Mouse (Mus musculus) MEL (cell line): Measurements from ENCODE around the gene Mmel1. TPM values are rescaled to one million over a fixed set of nuclear protein-coding genes. Genes with fewer than 3 reads are reported as not detected.

ENCODE experiments used
- DNase-seq: peaks from one replicate; pipeline ENCODE4 v3.0.0; 2011; ENCODE audit warnings: low read depth, low spot score
- H3K27ac ChIP-seq: 2 replicates; pipeline ENCODE4 v1.5.1; 2012; ENCODE audit warnings: low read depth, mild to moderate bottlenecking, control low read depth, low read length, moderate library complexity; ENCODE audit not compliant: control insufficient read depth
- H3K27me3 ChIP-seq, 2 experiments: fragments of 150-350 bp in 1 of 2; sonication (generic) in 1 of 2; 2 replicates each; pipeline ENCODE4 v1.6.1; 2012; ENCODE audit warnings: low read length in 2 of 2, mild to moderate bottlenecking in 2 of 2, improper control_type of control experiment in 1 of 2, moderate library complexity in 1 of 2; ENCODE audit not compliant: insufficient read depth in 2 of 2, control insufficient read depth in 1 of 2
- H3K36me3 ChIP-seq, 2 experiments: 2 replicates each; pipeline ENCODE4 v1.6.1; 2012 to 2014; ENCODE audit warnings: low read length in 2 of 2, improper control_type of control experiment in 1 of 2, inconsistent platforms in 1 of 2, mild to moderate bottlenecking in 1 of 2; ENCODE audit not compliant: insufficient read depth in 2 of 2, control insufficient read depth in 1 of 2
- H3K4me1 ChIP-seq, 2 experiments: fragments of 150-350 bp in 1 of 2; sonication (generic) in 1 of 2; 2 replicates each; pipeline ENCODE4 v1.6.1; 2012; ENCODE audit warnings: low read length in 2 of 2, improper control_type of control experiment in 1 of 2, mild to moderate bottlenecking in 1 of 2; ENCODE audit not compliant: insufficient read depth in 2 of 2, control insufficient read depth in 1 of 2
- H3K4me3 ChIP-seq, 2 experiments: fragments of 150-350 bp in 1 of 2; sonication (generic) in 1 of 2; 2 replicates each; pipeline ENCODE4 v1.5.1; 2012; ENCODE audit warnings: low read depth in 2 of 2, low read length in 2 of 2, mild to moderate bottlenecking in 2 of 2, moderate library complexity in 2 of 2, control low read depth in 1 of 2, improper control_type of control experiment in 1 of 2; ENCODE audit not compliant: control insufficient read depth in 1 of 2, insufficient read depth in 1 of 2
- H3K79me2 ChIP-seq: 2 replicates; pipeline ENCODE4 v1.6.1; 2012; ENCODE audit warnings: mild to moderate bottlenecking, low read length, moderate library complexity; ENCODE audit not compliant: control insufficient read depth, poor library complexity, insufficient read depth
- H3K9ac ChIP-seq: 2 replicates; pipeline ENCODE4 v1.6.1; 2012; ENCODE audit warnings: low read depth, mild to moderate bottlenecking, control low read depth, low read length, moderate library complexity; ENCODE audit not compliant: control insufficient read depth, poor library complexity, severe bottlenecking
- H3K9me3 ChIP-seq: fragments of 150-350 bp; sonication (generic); replicated peaks from 2 replicates; pipeline ENCODE4 v1.6.1; 2012; ENCODE audit warnings: mild to moderate bottlenecking, low read length, improper control_type of control experiment, moderate library complexity; ENCODE audit not compliant: insufficient read depth
- CHD1 ChIP-seq: IDR thresholded peaks from 2 replicates; pipeline ENCODE4 v1.6.1; 2012; ENCODE audit warnings: low read depth, mild to moderate bottlenecking, inconsistent platforms, low read length, improper control_type of control experiment
- CHD2 ChIP-seq: IDR thresholded peaks from 2 replicates; pipeline ENCODE4 v1.6.1; 2011; ENCODE audit warnings: low read length, improper control_type of control experiment
- CTCF ChIP-seq, 3 experiments: IDR thresholded peaks in 2 of 3; conservative IDR thresholded peaks in 1 of 3; 2 replicates each; pipeline ENCODE4 v1.5.1; 2011 to 2012; ENCODE audit warnings: low read length in 3 of 3, low read depth in 2 of 3, mild to moderate bottlenecking in 2 of 3, improper control_type of control experiment in 1 of 3, inconsistent platforms in 1 of 3, mixed read lengths in 1 of 3, moderate library complexity in 1 of 3; ENCODE audit not compliant: control insufficient read depth in 1 of 3, insufficient read depth in 1 of 3, poor library complexity in 1 of 3, severe bottlenecking in 1 of 3
- E2F4 ChIP-seq: IDR thresholded peaks from 2 replicates; pipeline ENCODE4 v1.6.1; 2011; ENCODE audit warnings: low read depth, low read length, improper control_type of control experiment, borderline replicate concordance
- ELF1 ChIP-seq: IDR thresholded peaks from 2 replicates; pipeline ENCODE4 v1.6.1; 2014; ENCODE audit warnings: low read depth, mild to moderate bottlenecking, inconsistent platforms, low read length, improper control_type of control experiment, moderate library complexity
- EP300 ChIP-seq, 2 experiments: IDR thresholded peaks; 2 replicates each; pipeline ENCODE4 v1.6.1; 2011; ENCODE audit warnings: improper control_type of control experiment in 2 of 2, low read length in 2 of 2, low read depth in 1 of 2, mild to moderate bottlenecking in 1 of 2
- ETS1 ChIP-seq: IDR thresholded peaks from 2 replicates; pipeline ENCODE4 v1.6.1; 2012; ENCODE audit warnings: low read depth, mild to moderate bottlenecking, inconsistent platforms, low read length, improper control_type of control experiment, moderate library complexity
- GABPA ChIP-seq: IDR thresholded peaks from 2 replicates; pipeline ENCODE4 v1.6.1; 2012; ENCODE audit warnings: low read depth, mild to moderate bottlenecking, inconsistent platforms, low read length, improper control_type of control experiment, moderate library complexity
- GATA1 ChIP-seq: IDR thresholded peaks from 2 replicates; pipeline ENCODE4 v1.6.1; 2011; ENCODE audit warnings: low read depth, low read length, improper control_type of control experiment
- HCFC1 ChIP-seq: IDR thresholded peaks from 2 replicates; pipeline ENCODE4 v1.6.1; 2012; ENCODE audit warnings: low read depth, mild to moderate bottlenecking, inconsistent platforms, low read length, improper control_type of control experiment, moderate library complexity
- JUND ChIP-seq: IDR thresholded peaks from 2 replicates; pipeline ENCODE4 v1.6.1; 2011; ENCODE audit warnings: low read depth, mild to moderate bottlenecking, improper control_type of control experiment, low read length
- MAFK ChIP-seq: IDR thresholded peaks from 2 replicates; pipeline ENCODE4 v1.6.1; 2011; ENCODE audit warnings: low read depth, mild to moderate bottlenecking, low read length, improper control_type of control experiment, borderline replicate concordance
- MAX ChIP-seq: IDR thresholded peaks from 2 replicates; pipeline ENCODE4 v1.6.1; 2011; ENCODE audit warnings: low read length, improper control_type of control experiment
- MAZ ChIP-seq: IDR thresholded peaks from 2 replicates; pipeline ENCODE4 v1.6.1; 2012; ENCODE audit warnings: low read depth, mild to moderate bottlenecking, inconsistent platforms, low read length, improper control_type of control experiment
- MEF2A ChIP-seq: IDR thresholded peaks from 2 replicates; pipeline ENCODE4 v1.6.1; 2014; ENCODE audit warnings: low read depth, mild to moderate bottlenecking, inconsistent platforms, low read length, improper control_type of control experiment; ENCODE audit not compliant: poor library complexity, insufficient replicate concordance, severe bottlenecking; ENCODE audit errors: extremely low read depth
- MXI1 ChIP-seq: IDR thresholded peaks from 2 replicates; pipeline ENCODE4 v1.6.1; 2011; ENCODE audit warnings: mild to moderate bottlenecking, low read depth, low read length, improper control_type of control experiment
- MYB ChIP-seq: IDR thresholded peaks from 2 replicates; pipeline ENCODE4 v1.6.1; 2011; ENCODE audit warnings: mild to moderate bottlenecking, low read depth, low read length, improper control_type of control experiment
- MYC ChIP-seq: IDR thresholded peaks from 2 replicates; pipeline ENCODE4 v1.6.1; 2011; ENCODE audit warnings: low read depth, mild to moderate bottlenecking, low read length, improper control_type of control experiment, moderate library complexity
- NELFE ChIP-seq: IDR thresholded peaks from 2 replicates; pipeline ENCODE4 v1.6.1; 2011; ENCODE audit warnings: low read depth, low read length, improper control_type of control experiment
- NRF1 ChIP-seq: IDR thresholded peaks from 2 replicates; pipeline ENCODE4 v1.6.1; 2014; ENCODE audit warnings: low read depth, mild to moderate bottlenecking, inconsistent platforms, low read length, improper control_type of control experiment, moderate library complexity; ENCODE audit not compliant: poor library complexity, insufficient read depth, severe bottlenecking
- POLR2A ChIP-seq, 2 experiments: IDR thresholded peaks; 2 replicates each; pipeline ENCODE4 v1.6.1; 2011 to 2012; ENCODE audit warnings: low read length in 2 of 2, mild to moderate bottlenecking in 2 of 2, control low read depth in 1 of 2, improper control_type of control experiment in 1 of 2, low read depth in 1 of 2, moderate library complexity in 1 of 2; ENCODE audit not compliant: control insufficient read depth in 1 of 2, insufficient read depth in 1 of 2, poor library complexity in 1 of 2
- POLR2AphosphoS2 ChIP-seq: IDR thresholded peaks from 2 replicates; pipeline ENCODE4 v1.6.1; 2011; ENCODE audit warnings: low read length, improper control_type of control experiment
- POLR2AphosphoS5 ChIP-seq: IDR thresholded peaks from 2 replicates; pipeline ENCODE4 v1.6.1; 2012; ENCODE audit warnings: low read depth, borderline replicate concordance, mild to moderate bottlenecking, inconsistent platforms, low read length, moderate library complexity, mixed read lengths
- RAD21 ChIP-seq: IDR thresholded peaks from 2 replicates; pipeline ENCODE4 v1.6.1; 2011; ENCODE audit warnings: mild to moderate bottlenecking, low read depth, low read length, improper control_type of control experiment
- RCOR1 ChIP-seq: IDR thresholded peaks from 2 replicates; pipeline ENCODE4 v1.6.1; 2012; ENCODE audit warnings: low read depth, mild to moderate bottlenecking, inconsistent platforms, low read length, improper control_type of control experiment
- SIN3A ChIP-seq: IDR thresholded peaks from 2 replicates; pipeline ENCODE4 v1.6.1; 2012; ENCODE audit warnings: low read length, improper control_type of control experiment, inconsistent platforms
- SMC3 ChIP-seq: IDR thresholded peaks from 2 replicates; pipeline ENCODE4 v1.6.1; 2011; ENCODE audit warnings: low read depth, low read length, improper control_type of control experiment
- TAL1 ChIP-seq: IDR thresholded peaks from 2 replicates; pipeline ENCODE4 v1.6.1; 2012; ENCODE audit warnings: mild to moderate bottlenecking, inconsistent platforms, low read length, moderate library complexity, mixed read lengths
- TBP ChIP-seq: IDR thresholded peaks from 2 replicates; pipeline ENCODE4 v1.8.0; 2011; ENCODE audit warnings: low read depth, low read length, improper control_type of control experiment
- TCF12 ChIP-seq: IDR thresholded peaks from 2 replicates; pipeline ENCODE4 v1.6.1; 2014; ENCODE audit warnings: low read depth, mild to moderate bottlenecking, inconsistent platforms, low read length, improper control_type of control experiment, moderate library complexity
- UBTF ChIP-seq: IDR thresholded peaks from 2 replicates; pipeline ENCODE4 v1.6.1; 2012; ENCODE audit warnings: low read depth, mild to moderate bottlenecking, inconsistent platforms, low read length, improper control_type of control experiment, moderate library complexity, borderline replicate concordance; ENCODE audit not compliant: insufficient read depth
- USF1 ChIP-seq: IDR thresholded peaks from 2 replicates; pipeline ENCODE4 v1.6.1; 2014; ENCODE audit warnings: low read depth, mild to moderate bottlenecking, inconsistent platforms, low read length, improper control_type of control experiment, moderate library complexity
- ZC3H11A ChIP-seq: IDR thresholded peaks from 2 replicates; pipeline ENCODE4 v1.6.1; 2012; ENCODE audit warnings: low read depth, mild to moderate bottlenecking, inconsistent platforms, low read length, improper control_type of control experiment
- ZKSCAN1 ChIP-seq: IDR thresholded peaks from 2 replicates; pipeline ENCODE4 v1.6.1; 2012; ENCODE audit warnings: low read depth, mild to moderate bottlenecking, inconsistent platforms, low read length, improper control_type of control experiment, moderate library complexity
- ZMIZ1 ChIP-seq: IDR thresholded peaks from 2 replicates; pipeline ENCODE4 v1.6.1; 2012; ENCODE audit warnings: low read depth, mild to moderate bottlenecking, inconsistent platforms, low read length, improper control_type of control experiment, moderate library complexity
- ZNF384 ChIP-seq: IDR thresholded peaks from 2 replicates; pipeline ENCODE4 v1.6.1; 2012; ENCODE audit warnings: low read depth, mild to moderate bottlenecking, inconsistent platforms, low read length, improper control_type of control experiment
- polyA plus RNA-seq, 2 experiments: library from polyadenylated mRNA; stranded (reverse) in 1 of 2; unstranded in 1 of 2; fragments of >175 nt in 1 of 2; fragments of >200 nt in 1 of 2; gene quantifications; 2 replicates each; pipeline versions ENCODE4 v1.2.1 to v1.2.4; 2012; ENCODE audit warnings: low replicate concordance in 2 of 2, low read depth in 1 of 2; ENCODE audit not compliant: insufficient read length in 2 of 2, insufficient read depth in 1 of 2, missing spikeins in 1 of 2
- total RNA-seq: library from RNA; depleted of rRNA; stranded (reverse); fragments of 300-350 nt; gene quantifications from 2 replicates; pipeline ENCODE4 v1.2.3, GENCODE M21; 2012

The Mmel1 gene
- total and polyA plus RNA-seq, 3 experiments: 0.07 to 0.08 TPM; not detected in 1

- Histone ChIP-seq H3K36me3 (peaks cover 0 to 3% of the 10 kb centered on the region in 2 experiments; a peak in 1 of 4 replicates), H3K27ac (no peak overlapping the region), H3K9ac (0 out of 2 replicates have a peak overlapping the region, but pooled peaks have one; percentile 33), H3K27me3 (no peaks in the 10 kb centered on the region; a peak in 1 of 4 replicates), H3K9me3 (no peaks in the 10 kb centered on the region), H3K4me1 (peaks cover 0 to 9% of the 10 kb centered on the region in 2 experiments; a peak in 3 of 4 replicates), H3K79me2 (no peaks in the 10 kb centered on the region), H3K4me3 (peak overlapping the region in 1 of 2 experiments; percentile 34; a peak in 1 of 4 replicates)
- peak; percentile 94 for DNase-seq
- peak in 1 of 2 experiments; percentile 51; a peak in 1 of 4 replicates for TF ChIP-seq POLR2A (IDR thresholded peaks at IDR 0.05; ENCODE audit: control insufficient read depth in 1 of 2, insufficient read depth in 1 of 2, low read depth in 1 of 2, low read length in 2 of 2, poor library complexity in 1 of 2)
- TF ChIP-seq NELFE: peak; percentile 41
- TF ChIP-seq USF1: no peak
- TF ChIP-seq MYC: 0 out of 2 replicates have a peak, but pooled peaks have one; percentile 51
- TF ChIP-seq RAD21: peak; percentile 69
- TF ChIP-seq NRF1: no peak
- no peak for TF ChIP-seq POLR2AphosphoS5
- TF ChIP-seq CHD2: no peak
- no peak for TF ChIP-seq TCF12
- peak; percentile 71 for TF ChIP-seq ELF1
- TF ChIP-seq TBP: no peak
- TF ChIP-seq ZMIZ1: no peak
- peak; percentile 38; the same call in 1 of the 2 replicates for TF ChIP-seq MAX
- TF ChIP-seq RCOR1: no peak
- no peak for TF ChIP-seq GATA1
- TF ChIP-seq SIN3A: peak; percentile 48
- peak; percentile 34 to 66 (median 65) for TF ChIP-seq CTCF (IDR thresholded peaks at IDR 0.05 in 2 of 3, conservative IDR thresholded peaks at IDR 0.05 in 1 of 3; ENCODE audit: control insufficient read depth in 1 of 3, insufficient read depth in 1 of 3, low read depth in 2 of 3, low read length in 3 of 3, poor library complexity in 1 of 3, severe bottlenecking in 1 of 3)
- no peak for TF ChIP-seq TAL1
- no peak for TF ChIP-seq E2F4
- TF ChIP-seq SMC3: peak; percentile 67
- TF ChIP-seq MEF2A: no peak
- TF ChIP-seq POLR2AphosphoS2: no peak
- 0 out of 2 replicates have a peak, but pooled peaks have one; percentile 24 for TF ChIP-seq ETS1
- no peak for TF ChIP-seq UBTF
- TF ChIP-seq MYB: no peak
- no peak for TF ChIP-seq GABPA
- no peak for TF ChIP-seq MAFK
- no peak for TF ChIP-seq ZNF384
- no peak for TF ChIP-seq MAZ
- TF ChIP-seq CHD1: no peak
- peak; percentile 70 for TF ChIP-seq ZC3H11A
- peak; percentile 67 for TF ChIP-seq MXI1
- no peak for TF ChIP-seq ZKSCAN1
- TF ChIP-seq HCFC1: peak; percentile 72
- no peak for TF ChIP-seq EP300 (IDR thresholded peaks at IDR 0.05; ENCODE audit: low read depth in 1 of 2, low read length in 2 of 2)
- 0 out of 2 replicates have a peak, but pooled peaks have one; percentile 31 for TF ChIP-seq JUND
Observed at GRCm38 (mm10) chr4:154877864-154878548, 8.6 kb downstream of the Mmel1 start.
